ENCODE assay signal across 7 mouse cellular contexts in the genomic region with DNA sequence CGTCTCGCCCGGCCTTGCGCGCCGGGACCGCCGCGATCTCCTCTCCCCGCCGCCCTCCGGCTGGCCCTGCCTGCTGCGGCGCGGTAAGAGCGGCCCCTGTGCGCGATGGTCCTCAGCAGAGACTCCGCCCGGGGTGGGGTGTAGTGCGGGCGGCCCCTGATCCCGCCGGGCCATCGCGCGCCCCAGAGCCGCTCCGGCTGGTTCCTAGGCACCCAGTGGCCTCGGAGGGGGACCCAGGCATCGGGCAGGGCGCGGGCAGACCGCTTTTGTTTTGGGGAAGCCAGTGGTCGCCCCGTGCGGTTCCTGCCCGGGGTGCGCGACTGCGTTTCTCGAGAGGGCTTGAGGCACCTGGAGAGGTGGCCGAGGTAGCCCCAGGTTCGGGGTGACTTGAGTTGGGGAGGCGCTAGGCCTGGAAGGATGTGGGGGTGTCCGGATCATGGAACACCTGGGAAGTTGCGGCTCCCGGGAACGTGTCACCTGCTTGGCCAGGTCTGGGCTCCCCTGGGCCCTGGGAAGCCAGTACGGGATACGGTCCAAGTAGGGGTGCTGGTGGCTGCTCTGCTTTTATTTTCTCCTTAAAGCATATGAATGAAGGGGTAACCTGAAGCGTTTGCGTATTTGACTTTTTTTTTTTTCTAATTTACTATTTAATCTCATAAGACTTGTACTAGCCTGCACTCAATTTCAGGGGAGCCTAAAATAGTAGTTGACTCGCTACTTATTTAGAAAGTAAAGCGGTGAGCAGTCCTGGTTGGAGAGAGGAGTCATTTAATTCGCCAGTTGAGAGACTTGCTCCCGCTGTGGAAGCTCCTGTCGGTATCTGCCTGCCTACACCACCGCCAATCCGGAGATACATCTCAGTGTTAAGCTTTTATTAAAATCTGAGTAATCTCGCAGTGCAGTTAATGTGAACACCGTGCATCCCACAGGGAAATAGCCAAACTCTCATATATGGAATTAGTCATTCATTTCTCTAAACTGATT. TPM values are rescaled to one million over a fixed set of nuclear protein-coding genes. Genes with fewer than 3 reads are reported as not detected.
DNase-seq lines count a peak whose midpoint lies in the region; ATAC-seq lines count a peak whose summit lies in the region.

No protein-coding gene starts in this region.

- no peaks in the 10 kb centered on the region for H3K27me3 ChIP-seq in lung, embryonic 15.5 days
- no peaks in the 10 kb centered on the region for H3K27me3 ChIP-seq in embryonic facial prominence, embryonic 11.5 days (ENCODE audit: control insufficient read depth, insufficient read depth, low read length)
- no peaks in the 10 kb centered on the region for H3K27me3 ChIP-seq in hindbrain, embryonic 16.5 days (replicated peaks; ENCODE audit: control insufficient read depth, insufficient read depth, low read length)
- H3K27me3 ChIP-seq in lung, embryonic 16.5 days (ENCODE audit: control insufficient read depth, insufficient read depth, low read depth, low read length), result no peaks in the 10 kb centered on the region
- no peaks in the 10 kb centered on the region for H3K27me3 ChIP-seq in splenic B cell, adult 2 months (ENCODE audit: control insufficient read depth, insufficient read depth, low read length, poor library complexity, severe bottlenecking)

- H3K36me3 ChIP-seq in lung, embryonic 15.5 days, result peaks cover 10% of the 10 kb centered on the region
- 0 out of 2 replicates have a peak, but pooled peaks cover 2% of the 10 kb centered on the region for H3K36me3 ChIP-seq in embryonic facial prominence, embryonic 11.5 days (replicated peaks; ENCODE audit: control insufficient read depth, insufficient read depth, low read depth, low read length)
- no peaks in the 10 kb centered on the region for H3K36me3 ChIP-seq in hindbrain, embryonic 16.5 days (ENCODE audit: control insufficient read depth, insufficient read depth, low read length)
- H3K36me3 ChIP-seq in lung, embryonic 16.5 days (ENCODE audit: control insufficient read depth, insufficient read depth, low read length), result peaks cover 9% of the 10 kb centered on the region
- H3K36me3 ChIP-seq in splenic B cell, adult 2 months (ENCODE audit: control insufficient read depth, insufficient read depth, low read length, poor library complexity, severe bottlenecking), result no peaks in the 10 kb centered on the region

- peak; percentile 81 for ATAC-seq in lung, embryonic 15.5 days (ENCODE audit: borderline replicate concordance, extremely low read depth, low FRiP score, low TSS enrichment)
- peak; percentile 85 for ATAC-seq in embryonic facial prominence, embryonic 11.5 days (replicated peaks; ENCODE audit: insufficient number of reproducible peaks, low FRiP score, low TSS enrichment, low read depth)
- ATAC-seq in hindbrain, embryonic 16.5 days, result peak; percentile 87
- ATAC-seq in lung, embryonic 16.5 days (ENCODE audit: low read depth), result peak; percentile 81

- peak overlapping the region; percentile 84 for H3K4me2 ChIP-seq in lung, embryonic 15.5 days
- H3K4me2 ChIP-seq in embryonic facial prominence, embryonic 11.5 days (ENCODE audit: low read depth, low read length), result peak overlapping the region; percentile 87
- H3K4me2 ChIP-seq in hindbrain, embryonic 16.5 days (ENCODE audit: low read length), result peak overlapping the region; percentile 87
- H3K4me2 ChIP-seq in lung, embryonic 16.5 days (ENCODE audit: low read depth, low read length), result peak overlapping the region; percentile 62

- H3K4me1 ChIP-seq in lung, embryonic 15.5 days, result peaks cover 38% of the 10 kb centered on the region
- no peaks in the 10 kb centered on the region for H3K4me1 ChIP-seq in embryonic facial prominence, embryonic 11.5 days (ENCODE audit: control insufficient read depth, insufficient read depth, low read length)
- peaks cover 9% of the 10 kb centered on the region for H3K4me1 ChIP-seq in hindbrain, embryonic 16.5 days (ENCODE audit: control insufficient read depth, insufficient read depth, low read depth, low read length)
- peaks cover 42% of the 10 kb centered on the region for H3K4me1 ChIP-seq in lung, embryonic 16.5 days (replicated peaks; ENCODE audit: control insufficient read depth, insufficient read depth, low read length)

- H3K9me3 ChIP-seq in lung, embryonic 15.5 days, result no peaks in the 10 kb centered on the region
- no peaks in the 10 kb centered on the region for H3K9me3 ChIP-seq in embryonic facial prominence, embryonic 11.5 days (replicated peaks; ENCODE audit: control insufficient read depth, low read length)
- H3K9me3 ChIP-seq in hindbrain, embryonic 16.5 days (ENCODE audit: control insufficient read depth, low read length), result no peaks in the 10 kb centered on the region
- H3K9me3 ChIP-seq in lung, embryonic 16.5 days (ENCODE audit: control insufficient read depth, low read length), result no peaks in the 10 kb centered on the region

- peak overlapping the region; percentile 92 for H3K4me3 ChIP-seq in lung, embryonic 15.5 days
- H3K4me3 ChIP-seq in embryonic facial prominence, embryonic 11.5 days (ENCODE audit: low read depth, low read length), result peak overlapping the region; percentile 70
- peak overlapping the region; percentile 78 for H3K4me3 ChIP-seq in hindbrain, embryonic 16.5 days (ENCODE audit: low read length)
- H3K4me3 ChIP-seq in lung, embryonic 16.5 days (ENCODE audit: low read length), result peak overlapping the region; percentile 95

- under 1% methylated on average over 60 of the region's 62 CpGs for WGBS in lung, embryonic 15.5 days
- WGBS in embryonic facial prominence, embryonic 11.5 days, result under 1% methylated on average over 61 of the region's 62 CpGs
- WGBS in hindbrain, embryonic 16.5 days, result under 1% methylated on average over 42 of the region's 62 CpGs
- under 1% methylated on average over 59 of the region's 62 CpGs for WGBS in lung, embryonic 16.5 days

- peak overlapping the region; percentile 98 for H3K9ac ChIP-seq in lung, embryonic 15.5 days
- peak overlapping the region; percentile 95 for H3K9ac ChIP-seq in embryonic facial prominence, embryonic 11.5 days (replicated peaks; ENCODE audit: low read length)
- peak overlapping the region; percentile 94 for H3K9ac ChIP-seq in hindbrain, embryonic 16.5 days (ENCODE audit: low read depth, low read length)
- H3K9ac ChIP-seq in lung, embryonic 16.5 days (ENCODE audit: low read length), result peak overlapping the region; percentile 99

- no peak for DNase-seq in lung, postnatal 25 days (ENCODE audit: low spot score)
- DNase-seq in adipocyte (ENCODE audit: low spot score), result peak; percentile 38
- peak; percentile 24 for DNase-seq in embryonic facial prominence, embryonic 11.5 days (ENCODE audit: low spot score)
- peak; percentile 23 for DNase-seq in splenic B cell, adult 2 months (ENCODE audit: low read depth, low spot score)

- H3K27ac ChIP-seq in lung, embryonic 15.5 days, result peak overlapping the region; percentile 98
- peak overlapping the region; percentile 90 for H3K27ac ChIP-seq in embryonic facial prominence, embryonic 11.5 days (replicated peaks; ENCODE audit: low read depth, low read length)
- peak overlapping the region; percentile 97 for H3K27ac ChIP-seq in hindbrain, embryonic 16.5 days (ENCODE audit: low read depth, low read length)
- peak overlapping the region; percentile 97 for H3K27ac ChIP-seq in lung, embryonic 16.5 days (ENCODE audit: low read length)

RNA-seq across cellular contexts. Expression of a gene that starts 1.0 kb away (rescaled TPM):
- polyA plus RNA-seq in lung, embryonic 15.5 days (2015; fragmentation: Nextera tagmentation; extraction: Ambion mirVana), result 96.1 and 107 TPM in 2 replicates
- 35.4 and 41.7 TPM in 2 replicates for polyA plus RNA-seq in embryonic facial prominence, embryonic 11.5 days (2014; fragmentation: Nextera tagmentation; extraction: Ambion mirVana)
- 23.1 and 26.2 TPM in 2 replicates for polyA plus RNA-seq in hindbrain, embryonic 16.5 days (2015; fragmentation: Nextera tagmentation; extraction: Ambion mirVana)
- polyA plus RNA-seq in lung, embryonic 16.5 days (2015; fragmentation: Nextera tagmentation; extraction: Ambion mirVana), result 121 and 123 TPM in 2 replicates
